Mouse (Mus musculus): ENCODE results near the gene Fam120c. TPM values are rescaled to one million over a fixed set of nuclear protein-coding genes. Genes with fewer than 3 reads are reported as not detected.
"Not testable (repeated sequence)": the region's sequence is repeated elsewhere in the genome, so short reads cannot be mapped to it uniquely, and the experiment has no call there.

The Fam120c gene
- polyA plus RNA-seq, 1 experiment from 2014 or later: 4.2 TPM

DNA sequence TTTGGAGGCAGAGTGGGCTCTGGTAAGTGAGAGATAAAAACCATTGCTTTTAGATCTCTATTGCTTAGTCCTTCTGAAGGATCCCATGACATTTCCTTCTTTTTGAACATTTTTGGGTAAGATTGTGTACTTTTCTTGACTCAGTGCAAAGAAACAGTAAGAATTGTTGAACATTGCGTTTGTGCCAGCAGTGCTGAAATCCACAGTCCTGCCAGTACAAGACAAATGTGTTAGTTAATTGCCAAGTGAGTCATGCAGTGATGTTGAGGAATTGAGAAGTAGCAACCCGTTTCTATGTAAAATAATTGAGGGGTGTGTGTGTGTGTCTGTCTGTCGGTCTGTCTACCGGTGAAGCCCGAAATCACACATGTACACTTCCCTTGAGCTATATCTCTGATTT lies 5.3 kb downstream of the Fam120c start:
- DNase-seq (ENCODE audit: low spot score): no peak
- ATAC-seq (replicated peaks; ENCODE audit: low FRiP score, low TSS enrichment, low read depth): no peak
- 92% methylated on average over 5 of the region's 5 CpGs for WGBS
- no peak overlapping the region for H3K27ac ChIP-seq (ENCODE audit: low read depth)
- H3K4me1 ChIP-seq (replicated peaks; ENCODE audit: control insufficient read depth, insufficient read depth, low read length): 0 out of 2 replicates have a peak, but pooled peaks cover 3% of the 10 kb centered on the region
- no peak overlapping the region for H3K4me3 ChIP-seq (ENCODE audit: low read depth, low read length)
- H3K9me3 ChIP-seq (ENCODE audit: control insufficient read depth, low read length): no peaks in the 10 kb centered on the region
- H3K36me3 ChIP-seq (ENCODE audit: control insufficient read depth, insufficient read depth, low read length): no peaks in the 10 kb centered on the region
- H3K9ac ChIP-seq (ENCODE audit: low read length): no peak overlapping the region
- no peak overlapping the region for H3K4me2 ChIP-seq (ENCODE audit: low read length)
- no peaks in the 10 kb centered on the region for H3K27me3 ChIP-seq (replicated peaks; ENCODE audit: control insufficient read depth, insufficient read depth, low read length)

DNA sequence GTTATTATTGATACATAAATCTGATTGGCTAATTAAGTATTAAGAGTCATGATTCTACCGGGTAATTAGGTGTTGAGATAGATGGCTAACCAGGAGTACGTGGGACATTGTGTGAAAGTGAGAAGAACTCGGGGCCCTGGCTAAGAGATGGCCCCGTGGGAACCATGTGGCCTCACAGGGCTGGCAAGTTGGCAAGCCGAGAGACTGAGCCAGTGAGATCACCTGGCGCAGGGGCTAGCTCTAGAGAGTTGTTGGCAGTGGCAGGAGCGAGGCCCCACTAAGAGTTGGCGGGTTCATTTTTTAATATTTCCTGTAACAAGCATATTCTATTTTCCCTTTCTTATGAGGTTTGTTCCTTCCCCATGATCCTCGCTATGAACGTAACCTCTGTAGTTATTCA lies 74.8 kb downstream of the Fam120c start:
- ATAC-seq (replicated peaks; ENCODE audit: low FRiP score, low TSS enrichment, low read depth) (no peak), DNase-seq (ENCODE audit: low spot score) (no peak)
- Histone ChIP-seq H3K9me3 (ENCODE audit: control insufficient read depth, low read length) (no peaks in the 10 kb centered on the region), H3K4me1 (replicated peaks; ENCODE audit: control insufficient read depth, insufficient read depth, low read length) (no peaks in the 10 kb centered on the region), H3K4me3 (ENCODE audit: low read depth, low read length) (no peak overlapping the region), H3K36me3 (ENCODE audit: control insufficient read depth, insufficient read depth, low read length) (no peaks in the 10 kb centered on the region), H3K27ac (ENCODE audit: low read depth) (no peak overlapping the region), H3K9ac (ENCODE audit: low read length) (no peak overlapping the region), H3K4me2 (ENCODE audit: low read length) (no peak overlapping the region), H3K27me3 (replicated peaks; ENCODE audit: control insufficient read depth, insufficient read depth, low read length) (no peaks in the 10 kb centered on the region)
- 95% methylated on average over 10 of the region's 10 CpGs for WGBS

DNA sequence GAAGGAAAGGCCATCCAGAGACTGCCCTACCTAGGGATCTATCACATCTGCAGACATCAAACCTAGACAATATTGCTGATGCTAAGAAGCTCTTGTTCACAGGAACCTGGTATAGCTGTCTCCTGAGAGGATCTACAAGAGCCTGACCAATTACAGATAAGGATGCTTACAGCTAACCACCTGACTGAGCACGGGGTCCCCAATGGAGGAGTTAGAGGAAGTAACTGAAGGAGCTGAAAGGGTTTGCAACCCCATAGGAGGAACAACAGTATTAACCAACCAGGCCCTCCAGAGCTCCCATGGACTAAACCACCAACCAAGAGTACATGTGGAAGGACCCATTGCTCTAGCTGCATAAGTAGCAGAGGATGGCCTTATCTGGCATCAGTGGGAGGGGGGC lies 76.8 kb downstream of the Fam120c start:
- Histone ChIP-seq H3K4me3 (ENCODE audit: low read depth, low read length) (no peak overlapping the region), H3K36me3 (ENCODE audit: control insufficient read depth, insufficient read depth, low read length) (no peaks in the 10 kb centered on the region), H3K27ac (ENCODE audit: low read depth) (no peak overlapping the region), H3K27me3 (replicated peaks; ENCODE audit: control insufficient read depth, insufficient read depth, low read length) (no peaks in the 10 kb centered on the region), H3K9ac (ENCODE audit: low read length) (no peak overlapping the region), H3K4me2 (ENCODE audit: low read length) (no peak overlapping the region), H3K9me3 (ENCODE audit: control insufficient read depth, low read length) (no peaks in the 10 kb centered on the region), H3K4me1 (replicated peaks; ENCODE audit: control insufficient read depth, insufficient read depth, low read length) (no peaks in the 10 kb centered on the region)
- DNase-seq (ENCODE audit: low spot score): no peak
- ATAC-seq (replicated peaks; ENCODE audit: low FRiP score, low TSS enrichment, low read depth): no peak
- WGBS: 73% methylated on average over 1 of the region's 1 CpGs

DNA sequence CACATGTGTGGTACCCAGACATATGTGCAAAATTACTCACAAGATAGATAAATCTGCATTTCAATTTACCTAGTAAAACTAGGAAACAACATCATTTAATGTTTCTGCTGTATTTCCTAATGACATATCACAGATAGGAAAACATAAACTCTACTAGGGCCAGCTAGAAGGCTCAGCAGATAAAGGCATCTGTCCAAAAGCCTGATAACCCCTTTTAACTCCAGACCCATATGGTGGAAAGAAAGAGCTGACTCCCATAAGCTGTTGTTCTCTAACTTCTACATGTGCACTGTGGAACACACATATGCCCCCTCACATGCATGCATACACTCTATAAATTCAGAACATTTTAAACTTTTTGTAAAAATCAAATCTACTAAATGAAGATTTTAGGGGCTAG lies 99.7 kb downstream of the Fam120c start:
- no peak overlapping the region for H3K4me3 ChIP-seq (ENCODE audit: low read depth, low read length)
- no peaks in the 10 kb centered on the region for H3K36me3 ChIP-seq (ENCODE audit: control insufficient read depth, insufficient read depth, low read length)
- no peak for ATAC-seq (replicated peaks; ENCODE audit: low FRiP score, low TSS enrichment, low read depth)
- H3K27ac ChIP-seq (ENCODE audit: low read depth): no peak overlapping the region
- DNase-seq (ENCODE audit: low spot score): no peak
- no peaks in the 10 kb centered on the region for H3K27me3 ChIP-seq (replicated peaks; ENCODE audit: control insufficient read depth, insufficient read depth, low read length)
- H3K4me2 ChIP-seq (ENCODE audit: low read length): no peak overlapping the region
- H3K9ac ChIP-seq (ENCODE audit: low read length): no peak overlapping the region
- no peaks in the 10 kb centered on the region for H3K4me1 ChIP-seq (replicated peaks; ENCODE audit: control insufficient read depth, insufficient read depth, low read length)
- H3K9me3 ChIP-seq (ENCODE audit: control insufficient read depth, low read length): no peaks in the 10 kb centered on the region

GRCm38 (mm10) chrX:151444189-151444588 lies 100.2 kb downstream of the Fam120c start:
- ATAC-seq (replicated peaks; ENCODE audit: low FRiP score, low TSS enrichment, low read depth): no peak

GRCm38 (mm10) chrX:151488128-151488527 lies 144.2 kb downstream of the Fam120c start:
- Histone ChIP-seq H3K4me3 (ENCODE audit: low read depth, low read length) (no peak overlapping the region), H3K9ac (ENCODE audit: low read length) (no peak overlapping the region), H3K4me2 (ENCODE audit: low read length) (no peak overlapping the region), H3K9me3 (ENCODE audit: control insufficient read depth, low read length) (no peaks in the 10 kb centered on the region), H3K36me3 (ENCODE audit: control insufficient read depth, insufficient read depth, low read length) (no peaks in the 10 kb centered on the region), H3K4me1 (replicated peaks; ENCODE audit: control insufficient read depth, insufficient read depth, low read length) (no peaks in the 10 kb centered on the region), H3K27ac (ENCODE audit: low read depth) (no peak overlapping the region), H3K27me3 (replicated peaks; ENCODE audit: control insufficient read depth, insufficient read depth, low read length) (no peaks in the 10 kb centered on the region)
- WGBS: 82% methylated on average over 3 of the region's 3 CpGs
- ATAC-seq (replicated peaks; ENCODE audit: low FRiP score, low TSS enrichment, low read depth): no peak
- DNase-seq (ENCODE audit: low spot score): no peak

More at GRCm38 (mm10) chrX:151444189-151444588, 100.2 kb downstream of the Fam120c start:
- H3K4me2 ChIP-seq (ENCODE audit: low read length): no peak overlapping the region
- H3K9ac ChIP-seq (ENCODE audit: low read length): no peak overlapping the region
- H3K36me3 ChIP-seq (ENCODE audit: control insufficient read depth, insufficient read depth, low read length): no peaks in the 10 kb centered on the region
- 90% methylated on average over 1 of the region's 1 CpGs for WGBS
- no peaks in the 10 kb centered on the region for H3K4me1 ChIP-seq (replicated peaks; ENCODE audit: control insufficient read depth, insufficient read depth, low read length)
- no peak overlapping the region for H3K27ac ChIP-seq (ENCODE audit: low read depth)
- DNase-seq (ENCODE audit: low spot score): no peak
- H3K9me3 ChIP-seq (ENCODE audit: control insufficient read depth, low read length): no peaks in the 10 kb centered on the region
- H3K4me3 ChIP-seq (ENCODE audit: low read depth, low read length): no peak overlapping the region
- no peaks in the 10 kb centered on the region for H3K27me3 ChIP-seq (replicated peaks; ENCODE audit: control insufficient read depth, insufficient read depth, low read length)

DNA sequence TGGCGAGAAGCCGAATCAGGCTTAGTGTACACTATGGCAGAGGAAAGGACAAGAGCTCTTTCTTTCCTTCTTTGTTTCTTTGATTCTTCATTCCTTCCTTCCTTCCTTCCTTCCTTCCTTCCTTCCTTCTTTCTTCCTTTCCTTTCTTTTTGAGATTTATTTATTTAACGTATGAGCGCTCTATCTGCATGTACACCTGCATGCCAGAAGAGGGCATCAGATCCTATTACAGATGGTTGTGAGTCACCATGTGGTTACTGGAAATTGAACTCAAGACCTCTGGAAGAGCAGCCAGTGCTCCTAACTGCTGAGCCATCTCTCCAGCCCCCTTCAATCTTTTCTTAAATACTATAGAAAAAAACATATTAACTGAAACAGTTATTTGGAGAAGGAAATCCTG lies 149.3 kb downstream of the Fam120c start:
- not testable (repeated sequence) for H3K4me3 ChIP-seq (ENCODE audit: low read depth, low read length); H3K27ac ChIP-seq (ENCODE audit: low read depth); ATAC-seq (replicated peaks; ENCODE audit: low FRiP score, low TSS enrichment, low read depth); DNase-seq (ENCODE audit: low spot score); H3K4me2 ChIP-seq (ENCODE audit: low read length); H3K27me3 ChIP-seq (replicated peaks; ENCODE audit: control insufficient read depth, insufficient read depth, low read length); H3K36me3 ChIP-seq (ENCODE audit: control insufficient read depth, insufficient read depth, low read length); H3K4me1 ChIP-seq (replicated peaks; ENCODE audit: control insufficient read depth, insufficient read depth, low read length); H3K9me3 ChIP-seq (ENCODE audit: control insufficient read depth, low read length); H3K9ac ChIP-seq (ENCODE audit: low read length)
- 90% methylated on average over 4 of the region's 4 CpGs for WGBS

DNA sequence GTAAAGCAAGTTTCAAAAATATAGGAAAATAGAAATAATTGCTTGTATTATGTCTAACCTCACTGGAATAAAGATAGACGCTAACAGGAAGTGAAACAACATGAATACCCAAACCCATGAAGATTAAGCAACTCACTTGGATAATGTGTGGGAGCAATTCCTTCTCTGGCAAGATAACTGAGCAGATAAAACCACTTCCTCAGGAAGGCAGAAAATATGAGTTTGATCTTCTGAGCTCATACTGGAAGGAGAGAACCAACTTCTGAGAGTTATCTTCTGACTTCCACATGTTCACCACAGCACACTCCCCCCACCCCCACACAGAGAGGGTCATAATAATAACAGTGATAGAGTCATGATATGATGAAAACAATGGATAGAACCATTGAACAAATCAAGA lies 152.6 kb downstream of the Fam120c start:
- Histone ChIP-seq H3K9me3 (ENCODE audit: control insufficient read depth, low read length) (no peaks in the 10 kb centered on the region), H3K9ac (ENCODE audit: low read length) (no peak overlapping the region), H3K4me2 (ENCODE audit: low read length) (no peak overlapping the region), H3K4me1 (replicated peaks; ENCODE audit: control insufficient read depth, insufficient read depth, low read length) (no peaks in the 10 kb centered on the region), H3K27ac (ENCODE audit: low read depth) (no peak overlapping the region), H3K27me3 (replicated peaks; ENCODE audit: control insufficient read depth, insufficient read depth, low read length) (no peaks in the 10 kb centered on the region), H3K36me3 (ENCODE audit: control insufficient read depth, insufficient read depth, low read length) (no peaks in the 10 kb centered on the region), H3K4me3 (ENCODE audit: low read depth, low read length) (no peak overlapping the region)
- ATAC-seq (replicated peaks; ENCODE audit: low FRiP score, low TSS enrichment, low read depth) (no peak), DNase-seq (ENCODE audit: low spot score) (no peak)
- 80% methylated on average over 1 of the region's 1 CpGs for WGBS

DNA sequence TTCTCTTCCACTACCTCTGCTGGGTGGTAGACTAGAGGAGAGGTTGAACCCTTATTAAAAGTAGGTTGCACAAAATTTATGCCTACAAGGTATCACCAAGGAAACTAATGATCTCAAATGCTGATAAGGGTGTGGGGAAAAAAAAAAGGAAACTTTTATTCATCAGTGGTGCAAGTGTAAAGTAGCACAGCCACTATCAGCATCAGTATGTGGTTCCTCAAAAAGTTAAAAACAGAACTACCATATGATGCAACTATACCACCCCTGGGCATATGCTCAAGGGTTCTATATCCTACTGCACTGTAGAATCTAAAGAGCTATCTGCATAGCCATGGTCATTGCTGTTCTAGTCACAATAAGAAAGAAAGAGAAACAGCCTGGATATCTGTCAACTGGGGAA lies 164.6 kb downstream of the Fam120c start:
- Histone ChIP-seq H3K27me3 (replicated peaks; ENCODE audit: control insufficient read depth, insufficient read depth, low read length) (no peaks in the 10 kb centered on the region), H3K9me3 (ENCODE audit: control insufficient read depth, low read length) (no peaks in the 10 kb centered on the region)

More for the DNA sequence above, 164.6 kb downstream of the Fam120c start:
- Histone ChIP-seq H3K4me3 (ENCODE audit: low read depth, low read length) (no peak overlapping the region), H3K36me3 (ENCODE audit: control insufficient read depth, insufficient read depth, low read length) (no peaks in the 10 kb centered on the region), H3K9ac (ENCODE audit: low read length) (no peak overlapping the region), H3K4me2 (ENCODE audit: low read length) (no peak overlapping the region), H3K4me1 (replicated peaks; ENCODE audit: control insufficient read depth, insufficient read depth, low read length) (no peaks in the 10 kb centered on the region), H3K27ac (ENCODE audit: low read depth) (no peak overlapping the region)
- no peak for DNase-seq (ENCODE audit: low spot score)
- ATAC-seq (replicated peaks; ENCODE audit: low FRiP score, low TSS enrichment, low read depth): no peak

Data from intestine, embryonic 14.5 days (tissue).